Mouse (Mus musculus) megakaryocyte, embryonic 14.5 days (primary cell): Measurements from ENCODE around the gene Bmp4.

Experiments
- FLI1 ChIP-seq: IDR thresholded peaks from 2 replicates; pipeline ENCODE4 v1.6.1; 2012; ENCODE audit warnings: low read length, inconsistent platforms, mixed read lengths
- GATA1 ChIP-seq: IDR thresholded peaks from 3 replicates; pipeline ENCODE4 v1.6.1; 2012; ENCODE audit warnings: mixed read lengths, low read length, inconsistent platforms, borderline replicate concordance

- no peak for TF ChIP-seq GATA1
- no peak for TF ChIP-seq FLI1
These were observed 18.0 kb downstream of the Bmp4 start for GRCm38 (mm10) chr14:46372452-46372851.
